Mouse (Mus musculus) kidney, adult 2 months (tissue): ENCODE measurements around the gene Trim31. TPM values are rescaled to one million over a fixed set of nuclear protein-coding genes. Genes with fewer than 3 reads are reported as not detected.

Source experiments
- DNase-seq: peaks from one replicate; pipeline ENCODE4 v3.0.0; 2021
- H3K27ac ChIP-seq: fragments of 200-500 bp; 2 replicates; pipeline ENCODE4 v1.5.1; 2012; ENCODE audit warnings: low read depth, low read length, control low read depth, inconsistent platforms; ENCODE audit not compliant: insufficient read depth
- H3K27me3 ChIP-seq: fragments of 200-500 bp; replicated peaks from 2 replicates; pipeline ENCODE4 v1.6.1; 2012; ENCODE audit warnings: mild to moderate bottlenecking, moderate library complexity, low read length, inconsistent platforms; ENCODE audit not compliant: control insufficient read depth, insufficient read depth
- H3K36me3 ChIP-seq: fragments of 200-500 bp; 2 replicates; pipeline ENCODE4 v1.6.1; 2012; ENCODE audit warnings: mild to moderate bottlenecking, moderate library complexity, low read length, inconsistent platforms; ENCODE audit not compliant: control insufficient read depth, insufficient read depth
- H3K4me1 ChIP-seq: fragments of 200-500 bp; 2 replicates; pipeline ENCODE4 v1.6.1; 2011; ENCODE audit warnings: low read length; ENCODE audit not compliant: control insufficient read depth, insufficient read depth
- H3K4me3 ChIP-seq: fragments of 200-500 bp; 2 replicates; pipeline ENCODE4 v1.5.1; 2011; ENCODE audit warnings: mild to moderate bottlenecking, low read depth, low read length, control low read depth; ENCODE audit not compliant: insufficient read depth
- CTCF ChIP-seq: fragments of 200-500 bp; conservative IDR thresholded peaks from 2 replicates; pipeline ENCODE4 v1.5.1; 2011; ENCODE audit warnings: low read depth, mild to moderate bottlenecking, control low read depth, low read length, moderate library complexity, mixed read lengths; ENCODE audit not compliant: insufficient read depth, insufficient read length
- POLR2A ChIP-seq: fragments of 200-500 bp; IDR thresholded peaks from one replicate; pipeline ENCODE4 v1.6.1; 2011; ENCODE audit warnings: low read depth, low read length, control low read depth
- WGBS: fragments of 180-500 bp; shearing (Covaris S2); methylation state at CpG from one replicate; pipeline ENCODE4 v1.1.7; 2018; 5-methylcytosine and 5-hydroxymethylcytosine counted together
- polyA plus RNA-seq: library from polyadenylated mRNA; depleted of rRNA; stranded (reverse); fragments of >200 nt; gene quantifications from 2 replicates; pipeline ENCODE4 v1.2.3, GENCODE M21; 2012

The Trim31 gene
- polyA plus RNA-seq, 1 experiment, result not detected

DNA sequence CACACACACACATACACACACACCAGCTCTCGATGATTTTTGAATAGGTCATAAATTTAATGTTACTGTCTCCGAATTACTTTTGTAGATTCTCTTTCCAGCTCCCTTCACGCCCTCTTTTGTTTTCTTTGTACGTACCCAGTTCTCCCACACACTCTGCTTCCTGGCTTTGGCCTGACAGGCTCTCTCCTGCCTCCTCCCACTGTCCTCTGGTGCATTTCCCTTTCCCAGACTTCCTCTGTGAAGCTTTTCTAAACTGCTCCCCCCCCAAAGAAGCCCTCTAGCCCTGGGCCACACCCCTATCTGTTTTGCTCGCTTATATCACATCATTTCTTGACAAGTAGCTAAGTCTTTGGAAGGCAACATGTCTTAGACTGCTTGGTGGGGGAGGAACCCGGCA lies 32.3 kb downstream of the Trim31 start:
- no peak for TF ChIP-seq CTCF
- no peak for TF ChIP-seq POLR2A
- no peaks in the 10 kb centered on the region for H3K36me3 ChIP-seq
- 0 out of 2 replicates have a peak, but pooled peaks cover 2% of the 10 kb centered on the region for H3K4me1 ChIP-seq
- H3K27me3 ChIP-seq, result no peaks in the 10 kb centered on the region
- 31% methylated on average over 6 of the region's 6 CpGs for WGBS
- DNase-seq, result peak; percentile 67
- no peak overlapping the region for H3K4me3 ChIP-seq
- no peak overlapping the region for H3K27ac ChIP-seq

DNA sequence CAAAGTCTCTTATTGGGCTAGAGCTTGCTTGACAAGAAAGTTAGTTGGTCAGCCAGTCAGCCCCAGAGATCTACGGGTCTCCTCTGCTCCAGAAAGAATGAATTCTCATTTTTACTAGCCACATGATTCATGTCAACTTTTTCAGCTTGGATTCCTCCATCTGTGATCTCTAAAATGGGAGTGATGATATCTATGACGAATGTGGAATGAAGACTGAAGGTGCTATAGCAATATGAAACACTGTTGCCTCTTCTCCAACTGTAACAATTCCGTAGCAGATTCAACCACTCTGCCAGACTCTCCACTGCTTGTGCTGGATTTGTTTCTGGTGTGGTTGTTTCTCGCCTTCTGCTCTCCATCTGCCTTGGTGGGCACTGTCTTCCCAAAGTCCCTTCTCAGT lies 33.2 kb downstream of the Trim31 start:
- H3K4me3 ChIP-seq, result no peak overlapping the region

GRCm38 (mm10) chr17:36931806-36932205 lies 33.9 kb downstream of the Trim31 start:
- peak overlapping the region; percentile 73 for H3K27ac ChIP-seq
- WGBS, result 44% methylated on average over 2 of the region's 2 CpGs
- DNase-seq, result peak; percentile 65

More for the DNA sequence above, 33.2 kb downstream of the Trim31 start:
- no peaks in the 10 kb centered on the region for H3K27me3 ChIP-seq
- no peak for DNase-seq
- H3K27ac ChIP-seq, result peak overlapping the region; percentile 73
- TF ChIP-seq CTCF (no peak), POLR2A (no peak)
- H3K36me3 ChIP-seq, result no peaks in the 10 kb centered on the region
- 81% methylated on average over 4 of the region's 4 CpGs for WGBS
- H3K4me1 ChIP-seq, result 0 out of 2 replicates have a peak, but pooled peaks cover 2% of the 10 kb centered on the region

GRCm38 (mm10) chr17:36938056-36938455 lies 40.1 kb downstream of the Trim31 start:
- TF ChIP-seq POLR2A, result no peak
- no peak for TF ChIP-seq CTCF
- no peak overlapping the region for H3K4me3 ChIP-seq
- DNase-seq, result no peak
- 77% methylated on average over 2 of the region's 2 CpGs for WGBS
- no peak overlapping the region for H3K27ac ChIP-seq
- no peaks in the 10 kb centered on the region for H3K27me3 ChIP-seq
- H3K36me3 ChIP-seq, result no peaks in the 10 kb centered on the region
- H3K4me1 ChIP-seq, result peaks cover 4% of the 10 kb centered on the region; the same call in 1 of the 2 replicates

More at GRCm38 (mm10) chr17:36931806-36932205, 33.9 kb downstream of the Trim31 start:
- H3K4me3 ChIP-seq, result no peak overlapping the region
- no peaks in the 10 kb centered on the region for H3K36me3 ChIP-seq
- 0 out of 2 replicates have a peak, but pooled peaks cover 2% of the 10 kb centered on the region for H3K4me1 ChIP-seq
- H3K27me3 ChIP-seq, result no peaks in the 10 kb centered on the region
- TF ChIP-seq CTCF, result no peak
- no peak for TF ChIP-seq POLR2A

DNA sequence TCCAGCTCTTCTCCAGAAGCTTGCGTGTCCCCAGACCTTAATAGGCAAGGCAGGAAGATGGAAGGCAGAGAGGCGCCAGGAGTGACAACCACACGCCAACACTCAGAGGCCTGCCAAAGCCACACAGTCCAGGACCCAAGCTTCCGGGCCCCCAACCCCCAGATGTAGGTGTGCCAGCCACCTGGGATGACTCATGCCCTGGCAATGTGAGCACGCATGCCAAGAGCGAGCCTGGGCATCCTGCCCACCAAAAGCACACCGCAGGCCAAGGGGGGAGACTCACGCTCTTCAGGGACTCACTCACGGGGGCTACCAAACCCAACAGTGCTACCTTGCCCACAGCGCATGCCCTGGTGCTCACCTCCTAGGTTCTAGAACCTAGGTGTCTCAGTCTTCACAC lies 44.5 kb downstream of the Trim31 start:
- peak; percentile 51 for DNase-seq
- H3K27me3 ChIP-seq, result no peaks in the 10 kb centered on the region
- peaks cover 8% of the 10 kb centered on the region for H3K4me1 ChIP-seq
- H3K4me3 ChIP-seq, result peak overlapping the region; percentile 27
- H3K27ac ChIP-seq, result no peak overlapping the region
- TF ChIP-seq CTCF (no peak), POLR2A (no peak)
- H3K36me3 ChIP-seq, result no peaks in the 10 kb centered on the region
- WGBS, result 26% methylated on average over 10 of the region's 10 CpGs

DNA sequence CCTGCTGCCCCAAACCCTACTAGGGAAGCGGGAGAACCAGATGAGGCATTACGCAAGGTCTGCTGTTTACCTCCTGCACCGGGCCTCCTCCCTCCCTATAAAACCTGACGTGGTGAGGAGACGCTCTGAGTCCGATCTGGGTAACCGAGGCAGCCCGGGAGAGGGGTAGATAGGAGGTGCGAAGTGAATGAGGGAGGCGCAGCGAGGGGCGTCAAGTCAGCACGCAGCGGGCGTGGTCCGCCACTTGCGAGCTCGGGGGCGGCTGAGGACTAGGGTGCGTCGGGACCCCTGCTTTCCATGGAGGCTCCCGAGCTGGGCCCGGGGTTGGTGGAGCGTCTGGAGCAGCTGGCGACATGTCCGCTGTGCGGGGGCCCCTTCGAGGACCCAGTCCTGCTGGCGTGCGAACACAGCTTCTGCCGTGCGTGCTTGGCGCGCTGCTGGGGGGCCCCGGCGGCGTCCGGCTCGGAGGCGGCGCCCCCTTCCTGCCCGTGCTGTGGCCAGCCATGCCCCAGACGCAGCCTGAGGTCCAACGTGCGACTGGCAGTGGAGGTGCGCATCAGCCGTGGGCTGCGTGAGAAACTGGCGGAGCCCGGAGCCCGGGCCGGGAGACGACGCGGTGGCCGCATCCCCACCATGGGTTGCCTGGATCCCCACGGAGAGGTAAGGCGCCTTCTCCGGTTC lies 45.0 kb downstream of the Trim31 start, which contains the start of gene Rnf39:
Rnf39 (plus strand) TSS at position 128 of the 681 bp plus-strand sequence.
- WGBS, result 4% methylated on average over 59 of the region's 59 CpGs
- H3K4me1 ChIP-seq, result peaks cover 8% of the 10 kb centered on the region

GRCm38 (mm10) chr17:36943691-36944090 lies 45.8 kb downstream of the Trim31 start:
- no peak overlapping the region for H3K27ac ChIP-seq
- TF ChIP-seq CTCF, result no peak
- TF ChIP-seq POLR2A, result no peak
- DNase-seq, result no peak
- no peaks in the 10 kb centered on the region for H3K36me3 ChIP-seq
- H3K4me1 ChIP-seq, result peaks cover 8% of the 10 kb centered on the region
- WGBS, result 20% methylated on average over 5 of the region's 5 CpGs
- no peaks in the 10 kb centered on the region for H3K27me3 ChIP-seq
- H3K4me3 ChIP-seq, result no peak overlapping the region

More for the DNA sequence above, 45.0 kb downstream of the Trim31 start, which contains the start of gene Rnf39:
- H3K27ac ChIP-seq, result no peak within 1 kb of the TSS
- DNase-seq, result no peak
- H3K27me3 ChIP-seq, result no peaks in the 10 kb centered on the region
- no peak for TF ChIP-seq CTCF
- no peak for TF ChIP-seq POLR2A
- peak within 1 kb of the TSS; percentile 27 for H3K4me3 ChIP-seq
- H3K36me3 ChIP-seq, result no peaks in the 10 kb centered on the region
